Mouse (Mus musculus): ENCODE measurements around the gene Gjc1.

The Gjc1 gene

GRCm38 (mm10) chr11:102814881-102815280, 4.6 kb downstream of the Gjc1 start:
- no peak for DNase-seq (ENCODE audit: low read depth)

- peak; percentile 10 for DNase-seq (ENCODE audit: low read depth)
These were observed 8.6 kb downstream of the Gjc1 start for GRCm38 (mm10) chr11:102810721-102811485.

GRCm38 (mm10) chr11:102808246-102808645, 11.3 kb downstream of the Gjc1 start:
- no peak for DNase-seq (ENCODE audit: low read depth)

- no peak for DNase-seq (ENCODE audit: low read depth)
These were observed 16.0 kb downstream of the Gjc1 start for GRCm38 (mm10) chr11:102803453-102803852.

GRCm38 (mm10) chr11:102794157-102794556, 25.3 kb downstream of the Gjc1 start:
- no peak for DNase-seq (ENCODE audit: low read depth)

- DNase-seq (ENCODE audit: low read depth), result peak; percentile 23
These were observed 27.6 kb downstream of the Gjc1 start for GRCm38 (mm10) chr11:102791682-102792445.

GRCm38 (mm10) chr11:102787688-102788177, 31.8 kb downstream of the Gjc1 start:
- no peak for DNase-seq (ENCODE audit: low read depth)

- no peak for DNase-seq (ENCODE audit: low read depth)
These were observed 36.1 kb downstream of the Gjc1 start for GRCm38 (mm10) chr11:102783443-102783842.

- no peak for DNase-seq (ENCODE audit: low read depth)
These were observed 38.0 kb downstream of the Gjc1 start for GRCm38 (mm10) chr11:102781523-102781922.

- DNase-seq (ENCODE audit: low read depth), result no peak
These were observed 38.5 kb downstream of the Gjc1 start for GRCm38 (mm10) chr11:102780986-102781351.

- DNase-seq (ENCODE audit: low read depth), result peak; percentile 71
These were observed 39.1 kb downstream of the Gjc1 start for GRCm38 (mm10) chr11:102780271-102780985.

- DNase-seq (ENCODE audit: low read depth), result peak; percentile 18
These were observed 39.7 kb downstream of the Gjc1 start for GRCm38 (mm10) chr11:102779824-102780223.

- no peak for DNase-seq (ENCODE audit: low read depth)
These were observed 40.3 kb downstream of the Gjc1 start for GRCm38 (mm10) chr11:102779081-102779638.

GRCm38 (mm10) chr11:102778597-102778996, 40.9 kb downstream of the Gjc1 start:
- no peak for DNase-seq (ENCODE audit: low read depth)

GRCm38 (mm10) chr11:102778165-102778564, 41.3 kb downstream of the Gjc1 start:
- no peak for DNase-seq (ENCODE audit: low read depth)

- peak; percentile 49 for DNase-seq (ENCODE audit: low read depth)
These were observed 41.9 kb downstream of the Gjc1 start for GRCm38 (mm10) chr11:102777598-102777997.

GRCm38 (mm10) chr11:102774621-102775141, 44.8 kb downstream of the Gjc1 start:
- no peak for DNase-seq (ENCODE audit: low read depth)

GRCm38 (mm10) chr11:102773713-102774611, 45.5 kb downstream of the Gjc1 start:
- DNase-seq (ENCODE audit: low read depth), result peak; percentile 66

- no peak for DNase-seq (ENCODE audit: low read depth)
These were observed 46.5 kb downstream of the Gjc1 start for GRCm38 (mm10) chr11:102772771-102773700.

Measured in 416B (cell line).